Mouse (Mus musculus) frontal cortex, postnatal 14 days (tissue): ENCODE data around the gene Hoxd3.

Experiments used
- DNase-seq, 2 experiments: peaks; one replicate each; pipeline ENCODE4 v3.0.0; 2022; ENCODE audit warnings: low spot score in 2 of 2

The Hoxd3 gene

GRCm38 (mm10) chr2:74777536-74778275, 66.0 kb downstream of the Hoxd3 start:
- no peak for DNase-seq

- DNase-seq, result no peak
These were observed 69.7 kb downstream of the Hoxd3 start for GRCm38 (mm10) chr2:74781386-74781785.

- no peak for DNase-seq
These were observed 83.8 kb downstream of the Hoxd3 start for GRCm38 (mm10) chr2:74795531-74795930.
